Mouse (Mus musculus) c-Kit-positive CD71-negative TER-119-negative erythroid progenitor cells, embryonic 14.5 days (primary cell): ENCODE measurements around the gene Mapkap1.

Source experiments
- DNase-seq: peaks from one replicate; pipeline ENCODE4 v3.0.0-alpha.2; 2013; ENCODE audit warnings: low read depth

Mapkap1 gene

GRCm38 (mm10) chr2:34406601-34407464, at the start of gene Mapkap1:
Gene Mapkap1, plus strand, starts transcription at chr2:34406771.
- peak; percentile 88 for DNase-seq

GRCm38 (mm10) chr2:34363678-34364077, 42.9 kb upstream of the Mapkap1 start:
- DNase-seq: no peak

GRCm38 (mm10) chr2:34367024-34367423, 39.5 kb upstream of the Mapkap1 start:
- DNase-seq: no peak

- no peak for DNase-seq
Observed at GRCm38 (mm10) chr2:34368396-34368795, 38.2 kb upstream of the Mapkap1 start.

- no peak for DNase-seq
Observed at GRCm38 (mm10) chr2:34370349-34370724, 36.2 kb upstream of the Mapkap1 start.

- no peak for DNase-seq
Observed at GRCm38 (mm10) chr2:34370725-34371440, 35.7 kb upstream of the Mapkap1 start.

- no peak for DNase-seq
Observed at GRCm38 (mm10) chr2:34371441-34372304, 34.9 kb upstream of the Mapkap1 start.

- peak; percentile 93 for DNase-seq
Observed at GRCm38 (mm10) chr2:34372305-34373301, 34.0 kb upstream of the Mapkap1 start, which contains the start of gene Pbx3. Gene Pbx3, minus strand, starts transcription at chr2:34373142.

- DNase-seq: no peak
Observed at GRCm38 (mm10) chr2:34373886-34374285, 32.7 kb upstream of the Mapkap1 start.

- no peak for DNase-seq
Observed at GRCm38 (mm10) chr2:34374349-34374748, 32.2 kb upstream of the Mapkap1 start.

GRCm38 (mm10) chr2:34378930-34379329, 27.6 kb upstream of the Mapkap1 start:
- DNase-seq: no peak

- no peak for DNase-seq
Observed at GRCm38 (mm10) chr2:34399535-34399934, 7.0 kb upstream of the Mapkap1 start.

GRCm38 (mm10) chr2:34407596-34407995, 1.0 kb downstream of the Mapkap1 start:
- DNase-seq: no peak

- DNase-seq: no peak
Observed at GRCm38 (mm10) chr2:34408341-34408740, 1.8 kb downstream of the Mapkap1 start.

GRCm38 (mm10) chr2:34409741-34410340, 3.3 kb downstream of the Mapkap1 start:
- no peak for DNase-seq

GRCm38 (mm10) chr2:34420256-34420655, 13.7 kb downstream of the Mapkap1 start:
- no peak for DNase-seq

GRCm38 (mm10) chr2:34424186-34424585, 17.6 kb downstream of the Mapkap1 start:
- DNase-seq: no peak

- no peak for DNase-seq
Observed at GRCm38 (mm10) chr2:34425573-34426223, 19.1 kb downstream of the Mapkap1 start.

- DNase-seq: no peak
Observed at GRCm38 (mm10) chr2:34430663-34431062, 24.1 kb downstream of the Mapkap1 start.
